Mouse (Mus musculus) heart, postnatal 0 days (tissue): ENCODE data around the gene Slc30a10. TPM values are rescaled to one million over a fixed set of nuclear protein-coding genes. Genes with fewer than 3 reads are reported as not detected.

Source experiments
- ATAC-seq: fragments of 200-750 bp; cut with Nextera tagmentation; 2 replicates; pipeline ENCODE4 v1.8.0; 2017; ENCODE audit warnings: low read depth, moderate number of reproducible peaks, moderate library complexity; ENCODE audit not compliant: insufficient read depth
- DNase-seq: peaks from one replicate; pipeline ENCODE4 v3.0.0-alpha.2; 2016; ENCODE audit warnings: low spot score
- H3K27ac ChIP-seq: fragments of 300-500 bp; sonication (generic); 2 replicates; pipeline ENCODE4 v1.5.1; 2014; ENCODE audit warnings: low read depth, mild to moderate bottlenecking
- H3K27me3 ChIP-seq: fragments of 300-500 bp; sonication (generic); 2 replicates; pipeline ENCODE4 v1.6.1; 2014; ENCODE audit warnings: low read length, mixed read lengths; ENCODE audit not compliant: control insufficient read depth, insufficient read depth
- H3K36me3 ChIP-seq: fragments of 300-500 bp; sonication (generic); replicated peaks from 2 replicates; pipeline ENCODE4 v1.6.1; 2014; ENCODE audit warnings: low read length, mixed read lengths; ENCODE audit not compliant: control insufficient read depth, insufficient read depth
- H3K4me1 ChIP-seq: fragments of 300-500 bp; sonication (generic); 2 replicates; pipeline ENCODE4 v1.6.1; 2014; ENCODE audit warnings: antibody characterized with exemption; ENCODE audit not compliant: control insufficient read depth, insufficient read depth
- H3K4me2 ChIP-seq: fragments of 300-500 bp; sonication (generic); 2 replicates; pipeline ENCODE4 v1.6.1; 2014; ENCODE audit warnings: low read depth, mild to moderate bottlenecking, low read length, moderate library complexity
- H3K4me3 ChIP-seq: fragments of 300-500 bp; sonication (generic); 2 replicates; pipeline ENCODE4 v1.5.1; 2014; ENCODE audit warnings: low read depth, low read length
- H3K9ac ChIP-seq: fragments of 300-500 bp; sonication (generic); replicated peaks from 2 replicates; pipeline ENCODE4 v1.6.1; 2014; ENCODE audit warnings: low read depth, low read length, mixed read lengths
- H3K9me3 ChIP-seq: fragments of 300-500 bp; sonication (generic); replicated peaks from 2 replicates; pipeline ENCODE4 v1.6.1; 2016; ENCODE audit warnings: low read length; ENCODE audit not compliant: control insufficient read depth
- CTCF ChIP-seq: IDR thresholded peaks from 2 replicates; pipeline ENCODE4 v1.5.1; 2016; ENCODE audit warnings: antibody characterized with exemption, control low read depth, low read depth
- EP300 ChIP-seq: IDR thresholded peaks from 2 replicates; pipeline ENCODE4 v1.6.1; 2016; ENCODE audit warnings: antibody characterized with exemption, low read depth
- WGBS: fragments of 180-500 bp; shearing (Covaris S2); extraction: QIAGEN DNeasy Blood & Tissue Kit; methylation state at CpG from one replicate; pipeline ENCODE4 v1.1.7; 2014; 5-methylcytosine and 5-hydroxymethylcytosine counted together
- polyA plus RNA-seq: library from polyadenylated mRNA; unstranded; fragments of >200 nt; fragmentation: Nextera tagmentation; extraction: Ambion mirVana; gene quantifications from 2 replicates; pipeline ENCODE4 v1.2.1, GENCODE M21; 2015
- total RNA-seq: library from RNA; depleted of rRNA; stranded (reverse); fragments of >200 nt; gene quantifications from 2 replicates; pipeline ENCODE4 v1.2.3, GENCODE M21; 2014; ENCODE audit warnings: low replicate concordance

Gene Slc30a10
- total and polyA plus RNA-seq, 2 experiments from 2014 or later: 0.01 TPM; not detected in 1

DNA sequence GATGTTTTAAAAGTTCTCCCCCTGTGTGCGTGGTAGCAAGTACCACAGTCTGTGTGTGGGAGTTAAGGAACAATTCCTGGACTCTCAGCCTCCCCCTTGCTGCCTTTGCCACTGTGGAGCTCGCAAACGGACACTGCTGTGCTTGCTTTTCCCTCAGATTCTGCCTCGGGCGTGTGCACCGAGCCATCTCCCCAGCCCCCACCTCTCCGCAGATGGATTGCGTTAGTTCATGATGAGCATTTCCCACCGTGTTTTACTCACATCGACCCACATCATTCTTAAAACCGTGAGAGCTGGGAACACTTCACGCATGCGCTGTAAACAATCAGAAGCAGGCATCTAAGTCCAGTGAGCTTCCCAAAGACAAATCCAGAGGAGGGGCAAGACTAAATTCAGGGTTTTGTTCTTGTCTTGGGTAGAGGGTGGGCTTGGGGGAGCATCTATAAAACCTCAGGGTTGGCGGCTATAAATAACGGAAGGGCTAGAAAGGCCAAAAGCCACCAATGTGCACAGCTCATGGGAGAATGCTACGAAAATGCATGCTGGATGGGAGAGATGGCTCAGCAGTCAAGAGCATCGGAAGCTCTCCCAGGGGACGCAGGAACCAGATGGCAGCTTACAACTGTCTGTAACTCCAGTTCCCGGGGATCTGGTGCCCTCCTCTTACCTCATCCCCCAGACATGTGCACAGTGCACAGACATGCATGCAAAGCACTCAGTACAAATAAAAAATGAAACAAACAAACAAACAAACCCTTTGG lies 27.5 kb downstream of the Slc30a10 start:
- ATAC-seq (no peak), DNase-seq (no peak)
- H3K9ac ChIP-seq: no peak overlapping the region
- H3K27ac ChIP-seq: no peak overlapping the region
- WGBS: 62% methylated on average over 19 of the region's 19 CpGs
- no peak for TF ChIP-seq EP300
- no peak for TF ChIP-seq CTCF
- no peak overlapping the region for H3K4me2 ChIP-seq
- H3K4me3 ChIP-seq: no peak overlapping the region
- no peaks in the 10 kb centered on the region for H3K27me3 ChIP-seq
- H3K36me3 ChIP-seq: no peaks in the 10 kb centered on the region
- H3K4me1 ChIP-seq: no peaks in the 10 kb centered on the region
- H3K9me3 ChIP-seq: no peaks in the 10 kb centered on the region

DNA sequence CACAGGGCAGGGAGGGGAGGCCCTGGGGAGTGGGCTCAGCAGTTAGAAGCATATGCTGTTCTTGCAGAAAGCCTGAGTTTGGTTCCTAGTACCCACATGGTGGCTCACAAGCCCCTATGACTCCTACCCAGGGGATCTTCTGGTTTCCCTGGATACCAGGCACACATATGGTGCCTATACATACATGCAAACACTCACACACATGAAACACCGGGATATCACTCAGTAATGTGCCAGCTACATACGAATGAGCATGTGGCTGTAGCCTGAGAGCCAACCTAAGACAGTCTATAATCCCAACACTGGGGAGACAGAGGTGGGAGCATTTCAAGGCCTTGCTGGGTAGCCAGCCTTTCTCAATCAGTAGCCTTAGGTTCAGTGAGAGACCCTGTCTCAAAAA lies 28.1 kb downstream of the Slc30a10 start:
- Histone ChIP-seq H3K36me3 (no peaks in the 10 kb centered on the region), H3K9me3 (no peaks in the 10 kb centered on the region), H3K4me2 (no peak overlapping the region), H3K27ac (no peak overlapping the region), H3K4me3 (no peak overlapping the region), H3K9ac (no peak overlapping the region), H3K27me3 (no peaks in the 10 kb centered on the region), H3K4me1 (no peaks in the 10 kb centered on the region)
- ATAC-seq: no peak
- no peak for TF ChIP-seq EP300
- no peak for TF ChIP-seq CTCF
- no peak for DNase-seq
- WGBS: 81% methylated on average over 2 of the region's 2 CpGs

- Histone ChIP-seq H3K4me3 (no peak overlapping the region), H3K27ac (no peak overlapping the region), H3K4me2 (no peak overlapping the region), H3K27me3 (no peaks in the 10 kb centered on the region), H3K9ac (no peak overlapping the region), H3K36me3 (no peaks in the 10 kb centered on the region), H3K4me1 (no peaks in the 10 kb centered on the region), H3K9me3 (no peaks in the 10 kb centered on the region)
- ATAC-seq (no peak), DNase-seq (no peak)
- 80% methylated on average over 12 of the region's 12 CpGs for WGBS
- TF ChIP-seq CTCF (no peak), EP300 (no peak)
Measured at GRCm38 (mm10) chr1:185483356-185484057, 28.9 kb downstream of the Slc30a10 start.

- TF ChIP-seq CTCF (no peak), EP300 (no peak)
- Histone ChIP-seq H3K9ac (no peak overlapping the region), H3K27ac (no peak overlapping the region), H3K4me3 (no peak overlapping the region), H3K9me3 (no peaks in the 10 kb centered on the region), H3K27me3 (no peaks in the 10 kb centered on the region), H3K4me1 (no peaks in the 10 kb centered on the region), H3K36me3 (no peaks in the 10 kb centered on the region), H3K4me2 (no peak overlapping the region)
- DNase-seq (no peak), ATAC-seq (no peak)
- WGBS: 72% methylated on average over 19 of the region's 19 CpGs
Measured at GRCm38 (mm10) chr1:185484281-185484680, 29.6 kb downstream of the Slc30a10 start.

GRCm38 (mm10) chr1:185489893-185490292 lies 35.2 kb downstream of the Slc30a10 start:
- DNase-seq (no peak), ATAC-seq (no peak)
- no peak overlapping the region for H3K4me2 ChIP-seq
- no peak overlapping the region for H3K9ac ChIP-seq
- H3K27me3 ChIP-seq: no peaks in the 10 kb centered on the region
- no peak overlapping the region for H3K4me3 ChIP-seq
- no peak overlapping the region for H3K27ac ChIP-seq
- no peaks in the 10 kb centered on the region for H3K36me3 ChIP-seq
- no peaks in the 10 kb centered on the region for H3K9me3 ChIP-seq
- 74% methylated on average over 6 of the region's 6 CpGs for WGBS
- TF ChIP-seq CTCF: no peak
- no peak for TF ChIP-seq EP300
- H3K4me1 ChIP-seq: no peaks in the 10 kb centered on the region
